Mouse (Mus musculus): ENCODE results near the gene Gm826.

DNA sequence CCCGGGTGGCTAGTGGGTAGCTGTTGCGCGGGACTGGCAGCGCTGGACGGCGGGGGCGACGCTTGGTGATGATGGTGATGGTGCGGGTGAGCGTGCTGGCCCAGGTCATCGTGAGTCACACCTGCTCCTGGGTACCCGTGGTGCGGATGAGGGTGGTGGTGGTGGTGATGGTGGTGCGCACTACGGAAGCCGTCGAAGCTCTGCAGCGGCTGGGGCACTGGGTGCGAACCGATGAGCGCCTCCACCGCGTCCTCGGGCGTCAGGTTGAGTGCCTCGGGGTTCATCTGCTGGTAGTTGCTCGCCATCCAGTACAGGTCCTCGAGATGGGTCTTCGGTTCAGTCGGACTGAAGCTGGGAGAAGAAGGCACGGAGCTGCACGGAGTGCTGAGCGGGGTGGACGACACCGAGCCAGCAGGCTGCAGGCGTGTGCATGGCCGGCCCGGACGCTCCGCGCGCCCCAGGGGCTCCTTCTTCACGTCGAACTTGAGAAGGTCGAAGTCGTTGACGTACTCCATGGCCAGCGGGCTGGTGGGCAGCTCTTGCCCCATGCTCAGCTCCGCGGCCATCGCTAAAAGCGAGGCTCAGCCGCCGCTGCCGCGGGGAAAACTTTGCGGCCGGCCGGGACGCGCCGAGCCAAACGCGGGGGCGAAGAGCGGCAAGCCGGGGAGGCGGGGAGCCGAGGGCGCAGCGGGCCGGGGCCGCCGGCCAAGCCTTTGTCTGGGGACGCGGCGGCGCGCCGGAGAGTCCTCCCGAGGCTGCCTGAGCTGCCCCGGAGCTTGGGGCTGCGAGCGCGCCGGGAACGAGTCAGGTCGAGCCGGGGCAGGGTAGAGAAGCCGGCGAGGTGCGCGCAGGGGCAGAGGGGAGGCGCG is 32.4 kb upstream of the Gm826 start:
- TF ChIP-seq CTCF (IDR thresholded peaks at IDR 0.05; ENCODE audit: extremely low read depth, insufficient read length, insufficient replicate concordance, low read depth, low read length) (no peak), POLR2A (IDR thresholded peaks at IDR 0.05; ENCODE audit: low read depth, low read length) (no peak)

All from small intestine, adult 2 months (tissue).